Mouse (Mus musculus) spleen, postnatal 14 days (tissue): Measurements from ENCODE around the gene Orai3.
A peak's percentile ranks its signal among the peaks of the same experiment; 100 is the strongest.
"Not testable (repeated sequence)": the region's sequence is repeated elsewhere in the genome, so short reads cannot be mapped to it uniquely, and the experiment has no call there.

ENCODE experiments used
- DNase-seq, 2 experiments: peaks; one replicate each; pipeline ENCODE4 v3.0.0; 2021 to 2022; ENCODE audit warnings: low spot score in 2 of 2

Orai3 gene

GRCm38 (mm10) chr7:127763642-127764041 lies 6.0 kb upstream of the Orai3 start:
- no peak for DNase-seq

- no peak for DNase-seq
These were observed 3.9 kb upstream of the Orai3 start for GRCm38 (mm10) chr7:127765756-127766155.

GRCm38 (mm10) chr7:127766851-127767609 lies 2.6 kb upstream of the Orai3 start:
- DNase-seq = peak; percentile 45 to 50

GRCm38 (mm10) chr7:127767671-127768345 lies 1.8 kb upstream of the Orai3 start:
- DNase-seq = no peak

GRCm38 (mm10) chr7:127768346-127768996 lies 1.1 kb upstream of the Orai3 start:
- DNase-seq = no peak

GRCm38 (mm10) chr7:127768997-127769593 lies 520 bp upstream of the Orai3 start:
- peak; percentile 33 to 54 for DNase-seq

GRCm38 (mm10) chr7:127770039-127770905 lies 657 bp downstream of the Orai3 start:
- DNase-seq = no peak

- DNase-seq = no peak
These were observed 1.6 kb downstream of the Orai3 start for GRCm38 (mm10) chr7:127771262-127771661.

- DNase-seq = no peak
These were observed 2.5 kb downstream of the Orai3 start for GRCm38 (mm10) chr7:127772080-127772479.

- DNase-seq = no peak
These were observed 2.9 kb downstream of the Orai3 start for GRCm38 (mm10) chr7:127772557-127772956.

GRCm38 (mm10) chr7:127773664-127774384 lies 4.2 kb downstream of the Orai3 start:
- DNase-seq = peak; percentile 49 to 67

GRCm38 (mm10) chr7:127775837-127776236 lies 6.2 kb downstream of the Orai3 start:
- DNase-seq = not testable (repeated sequence)

- DNase-seq = peak; percentile 74 to 85
These were observed 6.8 kb downstream of the Orai3 start, which contains the start of gene Setd1a for GRCm38 (mm10) chr7:127776426-127776825. Gene Setd1a, plus strand, starts transcription at chr7:127776670.

GRCm38 (mm10) chr7:127776878-127777473 lies 7.4 kb downstream of the Orai3 start:
- DNase-seq = peak; percentile 92 to 94

- peak in 1 of 2 experiments; percentile 46 for DNase-seq
These were observed 8.1 kb downstream of the Orai3 start for GRCm38 (mm10) chr7:127777474-127778266.

- DNase-seq = no peak
These were observed 8.7 kb downstream of the Orai3 start for GRCm38 (mm10) chr7:127778350-127778749.

- no peak for DNase-seq
These were observed 15.7 kb downstream of the Orai3 start, which contains the start of gene Gm49388 for GRCm38 (mm10) chr7:127785308-127785707. Gene Gm49388, plus strand, starts transcription at chr7:127785608.

GRCm38 (mm10) chr7:127797076-127797845 lies 27.6 kb downstream of the Orai3 start:
- DNase-seq = no peak
